Mouse (Mus musculus) right cerebral cortex, adult 2 months (tissue): ENCODE measurements around the gene Gabpb1.
A peak's percentile ranks its signal among the peaks of the same experiment; 100 is the strongest.

Experiments
- DNase-seq, 2 experiments: peaks; one replicate each; pipeline ENCODE4 v3.0.0; 2021 to 2022; ENCODE audit warnings: low spot score in 2 of 2

Gene Gabpb1

DNA sequence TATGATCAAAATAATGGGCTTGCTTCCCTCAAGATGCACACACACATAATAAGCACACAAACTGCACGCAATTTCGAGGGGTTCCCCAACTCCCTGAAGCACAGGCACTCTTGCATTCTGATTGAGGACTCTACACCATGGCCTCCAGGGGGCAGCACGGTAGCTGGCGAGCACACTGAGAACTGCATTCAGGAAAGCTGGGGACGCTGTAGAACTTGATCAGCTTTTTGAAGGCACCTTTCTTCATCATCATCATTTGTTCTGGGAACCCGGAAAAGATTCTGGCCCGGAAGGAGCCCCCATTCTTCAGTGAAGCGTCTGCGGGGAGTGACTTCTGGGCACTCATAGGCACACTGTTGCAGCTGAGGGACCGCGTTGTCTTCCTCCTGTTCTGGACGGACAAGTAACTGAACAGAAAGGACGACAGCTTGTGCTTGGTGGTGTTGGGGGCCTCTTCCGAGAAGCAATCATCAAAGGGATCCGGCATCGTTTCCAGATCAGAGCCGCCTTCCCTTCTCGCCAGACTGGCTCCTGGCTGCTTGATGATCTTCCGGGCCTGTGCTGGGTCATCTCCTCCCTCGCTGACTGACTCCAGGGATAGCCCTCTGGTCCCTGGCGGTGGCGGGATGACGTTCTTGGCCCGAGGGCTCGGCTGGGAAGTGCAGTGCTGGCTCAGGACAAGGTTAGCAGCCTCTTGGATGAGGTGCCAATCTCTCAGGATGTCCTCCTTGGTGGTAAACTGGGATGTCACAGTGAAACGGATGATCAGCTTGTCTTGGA is 82.1 kb downstream of the Gabpb1 start:
- DNase-seq, result peak; percentile 53 to 71

DNA sequence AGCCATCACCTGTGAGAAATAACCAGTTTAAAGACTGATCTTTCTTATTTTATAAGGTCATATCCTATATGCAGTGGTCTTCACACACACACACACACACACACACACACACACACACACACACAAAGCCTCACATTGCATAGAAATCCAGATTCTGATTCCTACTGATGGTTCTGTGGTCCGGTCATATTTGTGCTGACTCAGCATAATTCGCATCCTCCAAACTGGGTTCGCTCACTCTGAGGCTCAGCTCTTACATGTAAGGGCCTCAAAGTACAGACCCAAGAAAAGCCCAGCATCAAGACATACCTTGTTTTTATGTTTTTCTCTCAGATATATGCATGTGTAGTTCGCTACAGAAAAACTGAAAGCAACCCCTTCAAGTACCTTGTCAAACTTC is 84.8 kb downstream of the Gabpb1 start:
- DNase-seq, result no peak

DNA sequence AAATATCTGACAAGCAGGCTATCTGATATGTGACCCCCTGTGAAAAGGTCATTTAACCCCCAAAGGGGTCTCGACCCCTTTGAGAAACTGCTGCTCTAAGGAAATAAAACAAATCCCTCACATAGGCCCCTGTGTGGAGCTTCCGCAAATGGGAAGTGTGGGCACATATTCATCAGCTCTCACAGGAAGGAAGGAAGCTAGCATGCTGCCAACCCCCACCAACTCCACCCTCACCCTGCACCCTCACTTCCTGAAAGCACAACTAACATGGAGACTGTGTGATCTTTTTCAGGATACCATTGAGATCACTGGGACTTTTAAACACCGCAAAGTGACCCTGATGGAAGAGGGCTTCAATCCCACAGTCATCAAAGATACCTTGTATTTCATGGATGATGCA is 88.7 kb downstream of the Gabpb1 start:
- no peak for DNase-seq

DNA sequence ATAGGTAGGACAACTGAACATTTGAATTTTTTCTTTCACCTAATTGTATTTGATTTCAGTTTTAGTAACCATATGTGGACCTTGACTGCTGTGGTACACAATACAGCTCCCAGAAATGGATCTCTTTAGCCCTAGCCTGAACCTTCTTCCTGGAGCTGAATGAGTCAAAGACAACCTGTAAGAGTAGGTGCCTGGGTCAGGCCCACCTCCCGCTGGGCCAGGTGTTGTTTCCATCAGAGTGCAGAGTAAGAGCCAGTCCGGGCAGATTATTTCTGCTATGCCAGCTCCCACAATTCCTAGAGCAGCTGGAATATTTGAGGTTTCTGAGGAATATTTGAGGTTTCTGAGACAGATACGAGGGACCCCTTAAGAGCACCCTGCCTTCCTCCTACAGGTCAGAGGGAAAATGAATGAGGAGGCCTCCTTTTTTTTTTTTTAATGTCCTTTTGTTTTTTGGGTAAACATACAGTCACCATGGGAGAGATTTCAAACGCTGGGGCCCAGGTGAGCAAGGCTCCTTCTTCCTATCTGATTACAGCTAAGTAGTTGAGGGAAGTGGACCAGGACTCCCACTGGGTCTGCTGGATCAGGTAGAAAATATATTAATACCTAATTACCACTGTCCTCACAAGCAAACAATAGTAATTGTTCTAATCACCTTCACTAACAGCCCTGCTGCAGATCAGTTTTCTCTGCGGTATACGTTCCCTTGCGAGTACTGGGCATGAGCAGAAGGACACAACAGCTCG is 91.3 kb downstream of the Gabpb1 start:
- no peak for DNase-seq

DNA sequence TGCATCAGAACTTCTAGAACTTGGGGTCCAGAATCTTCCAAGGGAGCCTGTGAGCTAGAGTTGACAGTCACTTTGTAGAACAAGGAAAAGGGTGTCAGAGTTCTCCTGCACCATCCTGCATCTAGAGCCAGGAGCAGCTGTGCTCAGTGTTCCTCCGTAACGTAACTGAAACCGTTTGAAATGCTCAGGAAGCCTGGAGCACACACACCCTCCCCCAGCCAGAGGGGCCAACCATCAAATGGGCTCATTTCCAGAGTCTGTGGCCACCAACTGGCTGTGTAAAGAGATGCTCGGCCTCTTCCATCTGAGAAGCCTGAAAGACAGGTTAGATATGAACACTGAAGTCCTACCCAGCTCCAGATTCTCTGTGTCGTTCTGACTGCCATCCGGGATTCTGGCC is 92.2 kb downstream of the Gabpb1 start:
- DNase-seq, result no peak

DNA sequence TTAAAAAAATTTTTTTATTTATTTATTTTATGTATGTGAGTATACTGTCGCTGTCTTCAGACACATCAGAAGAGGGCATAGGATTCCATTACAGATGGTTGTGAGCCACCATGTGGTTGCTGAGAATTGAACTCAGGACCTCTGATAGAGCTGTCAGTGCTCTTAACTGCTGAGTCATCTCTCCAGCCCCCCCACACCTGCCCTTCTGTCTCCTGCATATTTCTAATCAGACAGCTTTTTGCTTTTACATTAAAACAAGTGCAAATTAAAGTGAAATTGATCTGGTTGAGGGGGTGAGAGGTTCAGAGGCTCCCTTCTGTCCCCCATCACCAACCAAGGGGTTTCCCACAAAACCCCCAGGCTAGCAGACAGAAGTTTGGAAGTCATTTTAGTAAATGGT is 96.9 kb downstream of the Gabpb1 start:
- DNase-seq, result no peak
